In genomic region chr3:42163666-42164065, GRCm38 (mm10) we compare ENCODE assay signal across 23 mouse cellular contexts.
DNase-seq lines count a peak whose midpoint lies in the region; ATAC-seq lines count a peak whose summit lies in the region.
"Had no signal": no experiment of that assay in that cellular context is flagged by ENCODE, and none has a peak within 500 bp of the region (broad histone marks: within the 10 kb centered on the region; RNA-seq: fewer than 3 reads in every experiment).

No protein-coding gene starts in this region.

- H3K9me3 ChIP-seq in forebrain, embryonic 15.5 days, result no peaks in the 10 kb centered on the region
- H3K9me3 ChIP-seq in forebrain, embryonic 12.5 days, result no peaks in the 10 kb centered on the region
- H3K9me3 ChIP-seq: embryonic facial prominence, embryonic 12.5 days; embryonic facial prominence, embryonic 15.5 days; hindbrain, embryonic 10.5 days; hindbrain, embryonic 13.5 days had no signal

- no peaks in the 10 kb centered on the region for H3K27me3 ChIP-seq in forebrain, embryonic 15.5 days
- peaks cover 13% of the 10 kb centered on the region for H3K27me3 ChIP-seq in forebrain, embryonic 12.5 days
- H3K27me3 ChIP-seq: embryonic facial prominence, embryonic 12.5 days; embryonic facial prominence, embryonic 15.5 days; hindbrain, embryonic 13.5 days had no signal

- peak; percentile 6 to 12 for DNase-seq in left cerebral cortex, adult 18-20 months (ENCODE audit: low spot score in 2 of 2)
- no peak for DNase-seq in left cerebral cortex, postnatal 4 days
- DNase-seq in right cerebral cortex, postnatal 25 days, result peak; percentile 7
- no peak for DNase-seq in right cerebral cortex, postnatal 10 days (ENCODE audit: low spot score in 2 of 2)
- no peak for DNase-seq in heart, postnatal 36 days
- DNase-seq: adrenal gland, adult 8-10 months; adrenal gland, postnatal 25 days; cerebellum, adult 11 months; cerebellum, adult 2 months; cerebellum, adult 9-11 months; cerebellum, postnatal 25 days; gastrocnemius, adult 2 months; gastrocnemius, postnatal 14 days; heart, adult 11 months had no signal

- H3K36me3 ChIP-seq in forebrain, embryonic 15.5 days, result no peaks in the 10 kb centered on the region
- H3K36me3 ChIP-seq in forebrain, embryonic 12.5 days (replicated peaks), result no peaks in the 10 kb centered on the region
- H3K36me3 ChIP-seq: embryonic facial prominence, embryonic 12.5 days; embryonic facial prominence, embryonic 15.5 days; hindbrain, embryonic 10.5 days; hindbrain, embryonic 13.5 days had no signal

- 0 out of 2 replicates have a peak, but pooled peaks have one; percentile 48 for ATAC-seq in forebrain, embryonic 15.5 days (replicated peaks)
- ATAC-seq in forebrain, embryonic 12.5 days (ENCODE audit: low FRiP score), result no peak
- ATAC-seq: activated CD4-positive, CD25-positive, alpha-beta regulatory T cell, adult 4 months; hindbrain, embryonic 16.5 days had no signal

- no peak overlapping the region for H3K4me2 ChIP-seq in forebrain, embryonic 15.5 days (replicated peaks)
- no peak overlapping the region for H3K4me2 ChIP-seq in forebrain, embryonic 12.5 days
- H3K4me2 ChIP-seq: embryonic facial prominence, embryonic 12.5 days; embryonic facial prominence, embryonic 15.5 days; heart, embryonic 11.5 days; hindbrain, embryonic 13.5 days had no signal

- no peak overlapping the region for H3K4me3 ChIP-seq in forebrain, embryonic 15.5 days
- H3K4me3 ChIP-seq in forebrain, embryonic 12.5 days (replicated peaks), result no peak overlapping the region
- H3K4me3 ChIP-seq: embryonic facial prominence, embryonic 12.5 days; embryonic facial prominence, embryonic 15.5 days; gastrocnemius, adult 2 months; hindbrain, embryonic 10.5 days; hindbrain, embryonic 13.5 days had no signal

- intact Hi-C loops in left cerebral cortex, postnatal 4 days (cut with DNase I), result no loop called here
- intact Hi-C loops in heart, postnatal 36 days (cut with DNase I), result no loop called here

- H3K9ac ChIP-seq in forebrain, embryonic 15.5 days (replicated peaks), result no peak overlapping the region
- no peak overlapping the region for H3K9ac ChIP-seq in forebrain, embryonic 12.5 days
- H3K9ac ChIP-seq: embryonic facial prominence, embryonic 12.5 days; embryonic facial prominence, embryonic 15.5 days; hindbrain, embryonic 13.5 days had no signal

- 29% methylated on average over 3 of the region's 3 CpGs for WGBS in forebrain, embryonic 15.5 days
- 42% methylated on average over 3 of the region's 3 CpGs for WGBS in forebrain, embryonic 12.5 days

- H3K4me1 ChIP-seq in forebrain, embryonic 15.5 days, result 0 out of 2 replicates have a peak, but pooled peaks cover 2% of the 10 kb centered on the region
- no peaks in the 10 kb centered on the region for H3K4me1 ChIP-seq in forebrain, embryonic 12.5 days
- H3K4me1 ChIP-seq: embryonic facial prominence, embryonic 12.5 days; embryonic facial prominence, embryonic 15.5 days; hindbrain, embryonic 10.5 days; hindbrain, embryonic 13.5 days had no signal

- no peak overlapping the region for H3K27ac ChIP-seq in forebrain, embryonic 15.5 days (replicated peaks)
- H3K27ac ChIP-seq in forebrain, embryonic 12.5 days, result no peak overlapping the region
- H3K27ac ChIP-seq: embryonic facial prominence, embryonic 12.5 days; embryonic facial prominence, embryonic 15.5 days; gastrocnemius, adult 2 months; hindbrain, embryonic 10.5 days; hindbrain, embryonic 13.5 days had no signal

Comparison
In these comparisons a context has a peak if more than half of its experiments do, and no peak if none do; other contexts are left out.
1. DNase-seq: peak in left cerebral cortex, adult 18-20 months (2 of 2) and right cerebral cortex, postnatal 25 days (single experiment); none in left cerebral cortex, postnatal 4 days (single experiment), right cerebral cortex, postnatal 10 days (0 of 2) and heart, postnatal 36 days (0 of 2).